Mouse (Mus musculus): ENCODE measurements around the gene Lrig1. TPM values are rescaled to one million over a fixed set of nuclear protein-coding genes. Genes with fewer than 3 reads are reported as not detected.

Lrig1 gene
- polyA plus RNA-seq, 1 experiment from 2014 or later = 11.8 TPM

DNA sequence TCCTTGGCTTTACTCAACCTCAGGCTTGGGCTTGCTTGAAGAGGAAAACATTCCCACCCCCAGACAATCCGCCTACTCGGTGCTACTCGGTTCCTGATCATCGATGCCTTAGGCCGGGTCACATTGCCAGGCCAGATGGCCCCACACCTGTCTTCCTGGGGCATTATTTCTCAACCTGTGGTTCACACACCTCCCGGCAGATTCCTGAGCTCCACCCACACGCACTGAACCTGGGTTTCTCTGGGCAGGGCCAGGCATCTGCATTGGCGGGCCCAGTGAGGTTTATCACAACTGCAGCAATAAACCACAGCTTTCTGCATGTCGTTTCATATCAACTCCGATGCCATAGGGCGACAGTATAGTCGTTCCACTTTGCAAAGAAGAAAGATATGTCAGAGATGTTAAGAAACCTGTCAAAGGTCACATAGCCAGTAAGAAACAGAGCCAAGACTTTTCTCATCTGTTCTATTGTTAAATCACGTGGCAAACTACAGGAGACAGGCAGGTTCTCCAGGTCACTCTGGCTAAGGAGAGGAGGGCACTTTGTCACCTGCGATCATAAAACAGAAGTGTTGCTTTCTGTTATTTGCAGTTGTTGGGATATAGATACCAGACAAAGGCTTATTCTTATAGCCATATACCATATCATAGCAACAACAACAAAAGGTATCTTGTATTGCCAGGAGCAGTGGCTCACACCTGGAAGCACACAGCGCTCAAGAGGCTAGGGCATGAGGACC lies 18.8 kb upstream of the Lrig1 start:
- peaks cover 12% of the 10 kb centered on the region for H3K4me1 ChIP-seq (ENCODE audit: control insufficient read depth, insufficient read depth, low read length)
- WGBS = 62% methylated on average over 15 of the region's 15 CpGs
- ATAC-seq = peak; percentile 94
- no peaks in the 10 kb centered on the region for H3K36me3 ChIP-seq (ENCODE audit: control insufficient read depth, insufficient read depth, low read length)
- H3K9me3 ChIP-seq (ENCODE audit: control insufficient read depth, low read length) = no peaks in the 10 kb centered on the region
- H3K4me2 ChIP-seq (ENCODE audit: low read depth, low read length) = no peak overlapping the region
- no peaks in the 10 kb centered on the region for H3K27me3 ChIP-seq (replicated peaks; ENCODE audit: control insufficient read depth, insufficient read depth, low read length)
- H3K9ac ChIP-seq (ENCODE audit: low read depth, low read length) = 0 out of 2 replicates have a peak overlapping the region, but pooled peaks have one; percentile 10
- no peak overlapping the region for H3K4me3 ChIP-seq (ENCODE audit: low read length)
- peak overlapping the region; percentile 85 for H3K27ac ChIP-seq (ENCODE audit: low read length)

DNA sequence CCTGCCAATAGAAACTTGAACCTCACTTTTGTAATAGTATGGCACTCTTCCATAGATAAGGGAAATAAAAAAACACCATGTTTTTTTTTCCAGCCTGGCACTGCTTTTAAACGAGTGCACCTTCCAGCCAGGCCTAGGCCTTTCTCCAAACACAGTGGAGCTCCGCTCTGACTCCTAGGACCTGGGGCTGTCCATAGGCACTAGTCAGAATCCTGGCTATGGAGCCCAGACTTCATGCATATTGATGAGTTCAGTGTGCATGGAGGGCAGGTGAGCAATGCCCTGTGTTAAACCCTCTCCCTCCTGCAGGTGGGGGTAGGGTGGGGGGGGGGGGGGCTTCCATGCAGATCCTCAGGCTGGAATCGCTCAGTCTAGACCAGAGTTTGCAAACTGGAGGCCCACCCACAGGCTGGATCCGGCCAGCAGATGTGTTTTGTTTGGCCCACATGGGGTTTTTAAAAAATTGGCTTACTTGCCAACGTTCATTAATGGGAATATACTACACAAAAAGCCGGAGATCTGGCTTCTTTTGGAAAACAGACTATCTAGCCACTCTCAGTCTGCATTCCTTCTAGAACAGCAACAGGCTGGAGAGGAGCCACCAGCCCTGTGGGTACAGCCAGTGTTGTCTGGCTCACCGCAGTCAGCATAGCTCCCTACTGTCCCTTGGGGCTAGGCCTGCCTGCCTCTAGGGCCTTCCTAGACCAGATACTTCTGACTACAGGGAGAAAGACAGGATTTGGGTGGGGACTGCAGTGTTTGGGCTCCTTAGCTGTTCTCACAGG lies 17.9 kb upstream of the Lrig1 start:
- H3K4me3 ChIP-seq (ENCODE audit: low read length) = no peak overlapping the region
- H3K4me2 ChIP-seq (ENCODE audit: low read depth, low read length) = no peak overlapping the region
- peaks cover 12% of the 10 kb centered on the region for H3K4me1 ChIP-seq (ENCODE audit: control insufficient read depth, insufficient read depth, low read length)
- ATAC-seq = peak; percentile 31
- H3K9me3 ChIP-seq (ENCODE audit: control insufficient read depth, low read length) = no peaks in the 10 kb centered on the region
- no peaks in the 10 kb centered on the region for H3K36me3 ChIP-seq (ENCODE audit: control insufficient read depth, insufficient read depth, low read length)
- 0 out of 2 replicates have a peak overlapping the region, but pooled peaks have one; percentile 10 for H3K9ac ChIP-seq (ENCODE audit: low read depth, low read length)
- H3K27ac ChIP-seq (ENCODE audit: low read length) = peak overlapping the region; percentile 85
- H3K27me3 ChIP-seq (replicated peaks; ENCODE audit: control insufficient read depth, insufficient read depth, low read length) = no peaks in the 10 kb centered on the region
- WGBS = 38% methylated on average over 7 of the region's 7 CpGs

DNA sequence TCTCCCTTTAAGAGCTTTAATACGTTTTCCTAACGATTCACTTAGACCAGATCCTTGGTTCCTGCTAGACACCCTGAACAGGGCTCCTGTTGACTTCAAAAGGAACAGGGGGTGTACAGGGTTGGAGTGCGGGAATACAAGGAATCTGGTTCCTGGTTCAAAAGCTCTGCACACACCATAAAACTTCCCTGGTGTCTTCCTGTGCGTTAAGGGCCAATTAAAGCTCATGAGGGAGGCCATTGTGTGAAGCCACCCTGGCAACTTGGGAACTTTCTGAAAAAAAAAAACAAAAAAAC lies 15.6 kb upstream of the Lrig1 start:
- 27% methylated on average over 4 of the region's 4 CpGs for WGBS
- no peaks in the 10 kb centered on the region for H3K27me3 ChIP-seq (replicated peaks; ENCODE audit: control insufficient read depth, insufficient read depth, low read length)
- no peak overlapping the region for H3K4me2 ChIP-seq (ENCODE audit: low read depth, low read length)
- no peak for ATAC-seq
- no peak overlapping the region for H3K27ac ChIP-seq (ENCODE audit: low read length)
- no peaks in the 10 kb centered on the region for H3K9me3 ChIP-seq (ENCODE audit: control insufficient read depth, low read length)
- peaks cover 12% of the 10 kb centered on the region for H3K4me1 ChIP-seq (ENCODE audit: control insufficient read depth, insufficient read depth, low read length)
- H3K4me3 ChIP-seq (ENCODE audit: low read length) = no peak overlapping the region
- H3K9ac ChIP-seq (ENCODE audit: low read depth, low read length) = no peak overlapping the region
- no peaks in the 10 kb centered on the region for H3K36me3 ChIP-seq (ENCODE audit: control insufficient read depth, insufficient read depth, low read length)

DNA sequence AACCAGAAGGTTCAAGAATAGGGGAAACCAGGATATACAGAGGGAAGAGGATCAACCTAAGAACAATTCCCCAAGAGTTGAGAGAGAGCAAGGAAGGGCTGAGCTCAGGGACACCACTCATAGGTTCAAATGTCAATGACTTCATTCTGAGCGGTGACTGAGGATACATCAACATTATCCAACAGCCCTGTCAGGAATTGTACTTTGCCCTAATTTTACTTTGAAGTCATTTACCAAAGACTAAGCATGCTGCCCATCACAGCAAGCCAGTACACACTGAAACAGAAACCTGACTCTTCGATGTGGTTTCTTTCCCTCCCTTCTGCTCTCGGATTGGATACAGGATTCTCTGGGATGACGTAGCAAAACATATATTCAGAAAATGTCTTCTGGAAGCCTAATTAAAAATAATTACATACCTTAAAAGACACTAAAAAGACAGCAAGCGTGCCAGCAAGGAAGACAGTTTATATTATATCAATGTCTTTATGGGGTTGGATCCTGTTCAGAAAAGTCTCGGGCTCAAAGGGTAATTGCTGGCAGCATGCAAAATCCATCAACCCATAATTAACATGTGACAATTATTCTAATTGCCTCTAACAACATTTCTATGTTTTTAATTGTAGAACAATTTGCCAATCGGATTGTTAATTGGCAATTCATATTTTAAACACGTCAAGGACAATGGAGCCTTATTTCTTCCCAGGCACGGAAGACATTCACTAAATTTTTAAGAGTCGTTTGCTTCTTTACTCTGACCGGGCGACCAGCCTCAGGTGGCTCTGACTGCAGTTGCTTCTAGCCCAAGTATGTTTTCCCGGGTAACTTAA lies 15.1 kb upstream of the Lrig1 start:
- H3K4me1 ChIP-seq (ENCODE audit: control insufficient read depth, insufficient read depth, low read length) = peaks cover 12% of the 10 kb centered on the region
- H3K36me3 ChIP-seq (ENCODE audit: control insufficient read depth, insufficient read depth, low read length) = no peaks in the 10 kb centered on the region
- H3K27ac ChIP-seq (ENCODE audit: low read length) = no peak overlapping the region
- WGBS = 49% methylated on average over 13 of the region's 13 CpGs
- no peak overlapping the region for H3K4me3 ChIP-seq (ENCODE audit: low read length)
- no peaks in the 10 kb centered on the region for H3K27me3 ChIP-seq (replicated peaks; ENCODE audit: control insufficient read depth, insufficient read depth, low read length)
- no peak for ATAC-seq
- H3K4me2 ChIP-seq (ENCODE audit: low read depth, low read length) = no peak overlapping the region
- no peak overlapping the region for H3K9ac ChIP-seq (ENCODE audit: low read depth, low read length)
- no peaks in the 10 kb centered on the region for H3K9me3 ChIP-seq (ENCODE audit: control insufficient read depth, low read length)

DNA sequence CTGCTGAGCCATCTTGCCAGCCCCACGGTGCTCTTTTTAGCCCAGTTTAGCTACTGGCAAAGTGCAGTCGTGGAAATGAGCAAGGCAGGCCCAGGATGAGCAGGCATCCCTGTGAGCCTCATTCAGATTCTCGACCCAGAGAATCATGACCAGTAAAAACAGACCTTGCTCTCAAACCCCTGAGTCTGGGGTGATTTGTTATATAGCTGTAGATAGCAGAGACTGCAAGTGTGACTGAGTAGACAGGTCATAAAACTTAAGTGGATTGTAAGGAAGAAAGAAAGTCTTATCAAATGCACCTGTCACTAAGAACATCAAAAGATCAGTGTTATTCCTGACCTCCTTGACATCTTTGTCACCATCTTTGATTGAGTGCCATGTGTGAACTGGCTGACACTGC lies 9.9 kb upstream of the Lrig1 start:
- Histone ChIP-seq H3K27ac (ENCODE audit: low read length) (peak overlapping the region; percentile 34; the same call in 1 of the 2 replicates), H3K4me1 (ENCODE audit: control insufficient read depth, insufficient read depth, low read length) (no peaks in the 10 kb centered on the region), H3K27me3 (replicated peaks; ENCODE audit: control insufficient read depth, insufficient read depth, low read length) (no peaks in the 10 kb centered on the region), H3K36me3 (ENCODE audit: control insufficient read depth, insufficient read depth, low read length) (no peaks in the 10 kb centered on the region), H3K9ac (ENCODE audit: low read depth, low read length) (no peak overlapping the region), H3K9me3 (ENCODE audit: control insufficient read depth, low read length) (no peaks in the 10 kb centered on the region), H3K4me2 (ENCODE audit: low read depth, low read length) (no peak overlapping the region), H3K4me3 (ENCODE audit: low read length) (no peak overlapping the region)
- 34% methylated on average over 3 of the region's 3 CpGs for WGBS
- ATAC-seq = peak; percentile 79

DNA sequence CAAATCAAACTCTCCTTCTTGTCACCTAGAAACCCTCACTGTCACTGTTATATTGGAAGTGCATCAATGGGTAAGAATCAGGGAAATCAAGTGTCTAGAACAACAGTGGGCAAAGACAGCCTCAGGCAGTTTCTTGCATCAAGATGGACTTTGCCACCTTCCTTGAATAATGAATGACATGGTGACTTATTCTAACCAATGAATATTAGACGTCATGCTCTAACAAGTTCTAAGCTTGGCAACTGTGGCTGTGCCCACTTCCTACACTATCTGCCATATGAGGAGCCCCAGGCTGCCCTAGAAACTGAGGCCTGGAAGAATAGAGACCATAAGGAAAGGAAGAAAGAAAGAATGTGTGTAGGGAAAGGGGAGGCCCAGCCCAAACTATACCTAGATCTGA lies 9.2 kb upstream of the Lrig1 start:
- H3K4me1 ChIP-seq (ENCODE audit: control insufficient read depth, insufficient read depth, low read length) = no peaks in the 10 kb centered on the region
- no peaks in the 10 kb centered on the region for H3K9me3 ChIP-seq (ENCODE audit: control insufficient read depth, low read length)
- no peaks in the 10 kb centered on the region for H3K36me3 ChIP-seq (ENCODE audit: control insufficient read depth, insufficient read depth, low read length)
- no peak overlapping the region for H3K4me2 ChIP-seq (ENCODE audit: low read depth, low read length)
- WGBS = 68% methylated on average over 1 of the region's 1 CpGs
- H3K27ac ChIP-seq (ENCODE audit: low read length) = no peak overlapping the region
- H3K27me3 ChIP-seq (replicated peaks; ENCODE audit: control insufficient read depth, insufficient read depth, low read length) = no peaks in the 10 kb centered on the region
- peak; percentile 45 for ATAC-seq
- no peak overlapping the region for H3K9ac ChIP-seq (ENCODE audit: low read depth, low read length)
- H3K4me3 ChIP-seq (ENCODE audit: low read length) = no peak overlapping the region

DNA sequence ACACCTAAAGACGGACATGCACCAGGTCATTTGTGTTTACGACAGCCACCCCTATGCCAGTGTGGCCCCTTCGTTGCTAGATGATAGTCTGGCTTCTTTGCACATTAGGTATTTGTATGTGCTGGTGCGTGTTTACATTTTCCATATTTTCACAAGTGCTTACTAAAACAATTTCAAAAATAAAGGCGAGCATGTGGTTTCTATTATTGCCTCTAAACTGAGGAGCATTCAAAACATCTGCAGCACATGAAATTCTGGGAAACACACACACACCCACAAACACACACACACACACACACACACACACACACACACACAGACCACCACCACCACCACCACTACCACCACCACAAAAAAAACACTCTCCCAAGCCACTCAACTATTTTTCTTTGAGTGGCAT lies 7.3 kb upstream of the Lrig1 start:
- Histone ChIP-seq H3K27me3 (replicated peaks; ENCODE audit: control insufficient read depth, insufficient read depth, low read length) (no peaks in the 10 kb centered on the region), H3K4me3 (ENCODE audit: low read length) (no peak overlapping the region), H3K27ac (ENCODE audit: low read length) (no peak overlapping the region), H3K4me2 (ENCODE audit: low read depth, low read length) (no peak overlapping the region), H3K9me3 (ENCODE audit: control insufficient read depth, low read length) (no peaks in the 10 kb centered on the region), H3K36me3 (ENCODE audit: control insufficient read depth, insufficient read depth, low read length) (no peaks in the 10 kb centered on the region), H3K9ac (ENCODE audit: low read depth, low read length) (no peak overlapping the region), H3K4me1 (ENCODE audit: control insufficient read depth, insufficient read depth, low read length) (no peaks in the 10 kb centered on the region)
- WGBS = 66% methylated on average over 5 of the region's 5 CpGs
- no peak for ATAC-seq

DNA sequence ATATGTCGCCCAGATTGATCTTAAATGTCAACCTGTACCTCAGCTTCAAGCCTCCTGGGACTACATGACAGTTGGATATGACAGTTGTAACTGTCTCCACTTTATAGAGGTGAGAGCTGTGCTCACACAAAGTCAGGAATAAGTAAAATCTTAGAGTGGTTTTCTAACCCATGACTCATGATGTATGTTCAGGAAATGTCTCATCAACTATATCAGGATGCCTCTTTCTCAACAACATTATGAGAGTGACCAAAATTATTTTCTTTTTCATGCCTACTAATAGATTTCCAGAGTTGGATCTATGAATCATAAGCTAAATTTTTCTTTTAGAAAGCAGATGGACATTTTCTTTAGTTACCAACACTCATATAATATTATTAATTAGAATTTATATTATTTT lies 6.0 kb upstream of the Lrig1 start:
- Histone ChIP-seq H3K9me3 (ENCODE audit: control insufficient read depth, low read length) (no peaks in the 10 kb centered on the region), H3K4me1 (ENCODE audit: control insufficient read depth, insufficient read depth, low read length) (peaks cover 4% of the 10 kb centered on the region), H3K27ac (ENCODE audit: low read length) (no peak overlapping the region), H3K4me2 (ENCODE audit: low read depth, low read length) (no peak overlapping the region), H3K27me3 (replicated peaks; ENCODE audit: control insufficient read depth, insufficient read depth, low read length) (no peaks in the 10 kb centered on the region), H3K4me3 (ENCODE audit: low read length) (no peak overlapping the region), H3K9ac (ENCODE audit: low read depth, low read length) (no peak overlapping the region), H3K36me3 (ENCODE audit: control insufficient read depth, insufficient read depth, low read length) (no peaks in the 10 kb centered on the region)
- ATAC-seq = no peak
- WGBS = 80% methylated on average over 1 of the region's 1 CpGs

DNA sequence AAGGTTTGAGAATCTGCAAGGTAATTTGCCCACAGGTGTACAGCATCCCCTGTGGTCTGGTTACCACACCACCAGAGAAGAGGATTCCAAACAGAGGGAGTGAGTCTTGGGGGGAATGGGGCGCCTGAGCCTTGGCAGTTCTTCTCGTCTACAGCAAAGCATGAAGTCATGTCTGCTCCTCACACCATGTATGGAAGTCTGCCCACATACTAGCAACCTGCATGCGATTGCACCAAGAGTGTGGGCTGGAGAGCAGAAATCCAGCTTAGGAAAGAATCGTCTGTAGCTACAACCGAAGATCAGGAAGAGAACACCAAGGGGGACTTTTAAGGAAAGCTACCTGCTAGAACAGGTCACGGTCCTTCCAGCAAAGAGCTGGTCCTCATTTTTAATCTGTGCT lies 3.0 kb upstream of the Lrig1 start:
- H3K4me1 ChIP-seq (ENCODE audit: control insufficient read depth, insufficient read depth, low read length) = peaks cover 6% of the 10 kb centered on the region
- no peak overlapping the region for H3K9ac ChIP-seq (ENCODE audit: low read depth, low read length)
- H3K27me3 ChIP-seq (replicated peaks; ENCODE audit: control insufficient read depth, insufficient read depth, low read length) = no peaks in the 10 kb centered on the region
- ATAC-seq = no peak
- no peak overlapping the region for H3K4me2 ChIP-seq (ENCODE audit: low read depth, low read length)
- no peak overlapping the region for H3K4me3 ChIP-seq (ENCODE audit: low read length)
- no peak overlapping the region for H3K27ac ChIP-seq (ENCODE audit: low read length)
- no peaks in the 10 kb centered on the region for H3K36me3 ChIP-seq (ENCODE audit: control insufficient read depth, insufficient read depth, low read length)
- WGBS = 81% methylated on average over 6 of the region's 6 CpGs
- H3K9me3 ChIP-seq (ENCODE audit: control insufficient read depth, low read length) = no peaks in the 10 kb centered on the region
